ENCODE assay signal across 8 mouse cellular contexts in genomic region chr13:63256807-63257206, GRCm38 (mm10).
A peak's percentile ranks its signal among the peaks of the same experiment; 100 is the strongest.
DNase-seq lines count a peak whose midpoint lies in the region; ATAC-seq lines count a peak whose summit lies in the region.

No protein-coding gene starts in this region.

- H3K4me1 ChIP-seq in hindbrain, embryonic 10.5 days (replicated peaks): peaks cover 34% of the 10 kb centered on the region
- peaks cover 16% of the 10 kb centered on the region for H3K4me1 ChIP-seq in hindbrain, embryonic 14.5 days (replicated peaks; ENCODE audit: control insufficient read depth, insufficient read depth, low read length)
- peaks cover 88% of the 10 kb centered on the region for H3K4me1 ChIP-seq in kidney, embryonic 16.5 days (ENCODE audit: insufficient read depth, low read length)

- H3K9ac ChIP-seq in hindbrain, embryonic 14.5 days: no peak overlapping the region
- H3K9ac ChIP-seq in kidney, embryonic 16.5 days (replicated peaks; ENCODE audit: low read length): no peak overlapping the region

- H3K27ac ChIP-seq in hindbrain, embryonic 10.5 days: no peak overlapping the region
- H3K27ac ChIP-seq in hindbrain, embryonic 14.5 days: no peak overlapping the region
- peak overlapping the region; percentile 47 for H3K27ac ChIP-seq in kidney, embryonic 16.5 days (ENCODE audit: low read length)

- ATAC-seq in hindbrain, embryonic 14.5 days (ENCODE audit: low FRiP score): no peak
- ATAC-seq in kidney, embryonic 16.5 days (ENCODE audit: low FRiP score, low TSS enrichment): peak; percentile 88
- ATAC-seq in inflammation-experienced regulatory T-cells, adult 6 months: no peak

- H3K27me3 ChIP-seq in hindbrain, embryonic 10.5 days (ENCODE audit: insufficient read depth, poor library complexity, severe bottlenecking): no peaks in the 10 kb centered on the region
- no peaks in the 10 kb centered on the region for H3K27me3 ChIP-seq in hindbrain, embryonic 14.5 days (ENCODE audit: control insufficient read depth, insufficient read depth, low read length)
- H3K27me3 ChIP-seq in kidney, embryonic 16.5 days (ENCODE audit: insufficient read depth, low read length): no peaks in the 10 kb centered on the region

- H3K4me3 ChIP-seq in hindbrain, embryonic 10.5 days: no peak overlapping the region
- no peak overlapping the region for H3K4me3 ChIP-seq in hindbrain, embryonic 14.5 days (replicated peaks; ENCODE audit: low read length)
- H3K4me3 ChIP-seq in kidney, embryonic 16.5 days (ENCODE audit: low read length): no peak overlapping the region

- 71% methylated on average over 7 of the region's 7 CpGs for WGBS in hindbrain, embryonic 10.5 days
- 65% methylated on average over 7 of the region's 7 CpGs for WGBS in hindbrain, embryonic 14.5 days
- 24% methylated on average over 7 of the region's 7 CpGs for WGBS in kidney, embryonic 16.5 days

- no peaks in the 10 kb centered on the region for H3K9me3 ChIP-seq in hindbrain, embryonic 10.5 days
- H3K9me3 ChIP-seq in hindbrain, embryonic 14.5 days (ENCODE audit: control insufficient read depth, low read length): no peaks in the 10 kb centered on the region
- no peaks in the 10 kb centered on the region for H3K9me3 ChIP-seq in kidney, embryonic 16.5 days (ENCODE audit: low read length)

- H3K36me3 ChIP-seq in hindbrain, embryonic 10.5 days: peaks cover 6% of the 10 kb centered on the region; the same call in 1 of the 2 replicates
- 0 out of 2 replicates have a peak, but pooled peaks cover 5% of the 10 kb centered on the region for H3K36me3 ChIP-seq in hindbrain, embryonic 14.5 days (replicated peaks; ENCODE audit: control insufficient read depth, insufficient read depth)
- H3K36me3 ChIP-seq in kidney, embryonic 16.5 days (ENCODE audit: insufficient read depth, low read length): peaks cover 11% of the 10 kb centered on the region

- no peak overlapping the region for H3K4me2 ChIP-seq in hindbrain, embryonic 14.5 days (replicated peaks)
- no peak overlapping the region for H3K4me2 ChIP-seq in kidney, embryonic 16.5 days (replicated peaks; ENCODE audit: low read depth, low read length)

- intact Hi-C loops in left cerebral cortex, postnatal 25 days (cut with DNase I): no loop called here

- peak; percentile 50 for DNase-seq in hindbrain, embryonic 10.5 days (ENCODE audit: low spot score)
- no peak for DNase-seq in hindbrain, embryonic 14.5 days (ENCODE audit: low spot score)
- DNase-seq in heart, adult 18-20 months: peak; percentile 81 to 89
- DNase-seq in lung, postnatal 4 days: peak; percentile 74 to 84
- DNase-seq in spleen, postnatal 36 days (ENCODE audit: low spot score in 2 of 2): no peak
- no peak for DNase-seq in left cerebral cortex, postnatal 25 days (ENCODE audit: low spot score in 2 of 2)

Comparison
In these comparisons a context has a peak if more than half of its experiments do, and no peak if none do; other contexts are left out.
1. DNase-seq: peak in hindbrain, embryonic 10.5 days (single experiment), heart, adult 18-20 months (2 of 2) and lung, postnatal 4 days (2 of 2); none in hindbrain, embryonic 14.5 days (single experiment), spleen, postnatal 36 days (0 of 2) and left cerebral cortex, postnatal 25 days (0 of 2).